Mouse (Mus musculus) layer of hippocampus, adult 8-10 months (tissue): ENCODE results near the gene Cst11. TPM values are rescaled to one million over a fixed set of nuclear protein-coding genes. Genes with fewer than 3 reads are reported as not detected.

Source experiments
- total RNA-seq, 4 experiments: library from RNA; stranded (reverse); gene quantifications; 2 replicates each; pipeline ENCODE4 v1.2.4; 2022

The Cst11 gene
- total RNA-seq, 4 experiments from 2014 or later: not detected

Other genes with a start within 250 kb of the Cst11 start
- gene Nxt1, start 98.9 kb downstream of the Cst11 start, total RNA-seq: 10 to 100 TPM; 13.0 to 16.3 (median 14.9) TPM
- 10 to 100 TPM; 28.9 to 34.5 (median 32.9) TPM for gene Gzf1, start 90.5 kb downstream of the Cst11 start, total RNA-seq
- 100 to 1,000 TPM; 290 to 344 (median 315) TPM for gene Napb, start 39.0 kb downstream of the Cst11 start, total RNA-seq
- gene Cstl1, start 21.1 kb downstream of the Cst11 start, total RNA-seq: 1 to 10 TPM in 2 of 4 experiments, under 1 TPM in 1, not detected in 1; 0.89 to 1.6 (median 1.0) TPM
- not detected for gene 8030411F24Rik, start 10.5 kb upstream of the Cst11 start, total RNA-seq
- 1 to 10 TPM; 3.6 to 5.4 (median 4.8) TPM for gene Cst12, start 17.9 kb upstream of the Cst11 start, total RNA-seq
- gene Cst8, start 27.3 kb upstream of the Cst11 start, total RNA-seq: not detected
- not detected for gene Cst13, start 48.6 kb upstream of the Cst11 start, total RNA-seq
- gene Cst9, start 63.6 kb upstream of the Cst11 start, total RNA-seq: not detected
- not detected for gene 9230104L09Rik, start 93.5 kb upstream of the Cst11 start, total RNA-seq
- 1,000 to 10,000 TPM; 2,127 to 4,480 (median 3,140) TPM for gene Cst3, start 104.2 kb upstream of the Cst11 start, total RNA-seq
- not detected for gene Gm1330, start 231.8 kb upstream of the Cst11 start, total RNA-seq
- gene Gm10750, start 245.7 kb upstream of the Cst11 start, total RNA-seq: not detected